Mouse (Mus musculus) lung, postnatal 4 days (tissue): ENCODE measurements at regions not wholly inside any gene's neighbourhood (a gene's known extent, or its start where the extent isn't known, plus 50 kb on each side); places are given as distances from the start of the nearest gene placed in this dataset.

ENCODE experiments used
- DNase-seq, 2 experiments: peaks; one replicate each; pipeline ENCODE4 v3.0.0; 2021

GRCm38 (mm10) chr9:25374161-25374560 is 107.2 kb upstream of the Eepd1 start:
- DNase-seq = no peak

GRCm38 (mm10) chr9:25376209-25376608 is 105.1 kb upstream of the Eepd1 start:
- DNase-seq = no peak

- peak; percentile 15 to 21 for DNase-seq
These were observed 103.3 kb upstream of the Eepd1 start for GRCm38 (mm10) chr9:25377771-25378747.

GRCm38 (mm10) chr9:25385333-25385732 is 96.0 kb upstream of the Eepd1 start:
- DNase-seq = no peak

GRCm38 (mm10) chr9:25387876-25388650 is 93.3 kb upstream of the Eepd1 start:
- DNase-seq = no peak

- DNase-seq = no peak
These were observed 92.0 kb upstream of the Eepd1 start for GRCm38 (mm10) chr9:25389351-25389750.

GRCm38 (mm10) chr9:25400647-25401335 is 80.6 kb upstream of the Eepd1 start:
- DNase-seq = peak; percentile 7 to 27

GRCm38 (mm10) chr9:25405848-25406247 is 75.5 kb upstream of the Eepd1 start:
- DNase-seq = no peak

- DNase-seq = no peak
These were observed 72.8 kb upstream of the Eepd1 start for GRCm38 (mm10) chr9:25408518-25408917.

GRCm38 (mm10) chr9:25409729-25410128 is 71.6 kb upstream of the Eepd1 start:
- DNase-seq = no peak

- DNase-seq = no peak
These were observed 67.5 kb upstream of the Eepd1 start for GRCm38 (mm10) chr9:25413873-25414272.

GRCm38 (mm10) chr9:25414315-25414714 is 67.0 kb upstream of the Eepd1 start:
- DNase-seq = no peak

GRCm38 (mm10) chr9:25426941-25427340 is 54.4 kb upstream of the Eepd1 start:
- DNase-seq = no peak

- no peak for DNase-seq
These were observed 51.7 kb upstream of the Eepd1 start for GRCm38 (mm10) chr9:25429450-25430213.
